Mouse (Mus musculus) testis, adult 2 months (tissue): ENCODE measurements around the gene Tpra1.

Experiments used
- CTCF ChIP-seq: fragments of 200-500 bp; IDR thresholded peaks from 2 replicates; pipeline ENCODE4 v1.5.1; 2012; ENCODE audit warnings: low read depth, mild to moderate bottlenecking, inconsistent platforms, low read length, moderate library complexity; ENCODE audit not compliant: control insufficient read depth, insufficient read depth, insufficient replicate concordance
- POLR2A ChIP-seq: fragments of 200-500 bp; IDR thresholded peaks from 2 replicates; pipeline ENCODE4 v1.6.1; 2012; ENCODE audit warnings: low read depth, mild to moderate bottlenecking, inconsistent platforms, low read length, moderate library complexity; ENCODE audit not compliant: control insufficient read depth

DNA sequence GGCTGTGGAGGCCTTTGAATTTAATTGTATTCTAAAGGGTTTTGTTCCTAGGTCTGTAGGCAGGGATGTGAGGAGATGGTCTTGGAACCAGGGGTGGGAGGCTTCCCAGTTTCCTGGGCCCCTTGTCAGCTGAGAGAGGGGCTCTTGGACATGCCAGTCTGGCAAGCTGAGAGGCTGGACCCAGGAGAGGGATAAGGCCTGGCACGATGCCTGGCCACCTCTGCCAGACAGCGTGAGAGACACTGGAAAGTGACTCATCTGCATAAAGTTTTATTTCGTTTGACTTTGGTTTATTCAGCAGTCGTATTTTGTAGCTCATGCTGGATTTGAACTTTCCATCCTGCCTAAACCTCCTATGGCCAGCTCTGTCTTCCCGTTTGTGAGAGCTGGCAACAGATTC lies 26.5 kb downstream of the Tpra1 start:
- TF ChIP-seq POLR2A (no peak), CTCF (no peak)
